Mouse (Mus musculus) heart, postnatal 0 days (tissue): ENCODE measurements at regions not wholly inside any gene's neighbourhood (a gene's known extent, or its start where the extent isn't known, plus 50 kb on each side); places are given as distances from the start of the nearest gene placed in this dataset.
A peak's percentile ranks its signal among the peaks of the same experiment; 100 is the strongest.

Experiments
- ATAC-seq: fragments of 200-750 bp; cut with Nextera tagmentation; 2 replicates; pipeline ENCODE4 v1.8.0; 2017; ENCODE audit warnings: low read depth, moderate number of reproducible peaks, moderate library complexity; ENCODE audit not compliant: insufficient read depth
- DNase-seq: peaks from one replicate; pipeline ENCODE4 v3.0.0-alpha.2; 2016; ENCODE audit warnings: low spot score
- H3K27ac ChIP-seq: fragments of 300-500 bp; sonication (generic); 2 replicates; pipeline ENCODE4 v1.5.1; 2014; ENCODE audit warnings: low read depth, mild to moderate bottlenecking
- H3K27me3 ChIP-seq: fragments of 300-500 bp; sonication (generic); 2 replicates; pipeline ENCODE4 v1.6.1; 2014; ENCODE audit warnings: low read length, mixed read lengths; ENCODE audit not compliant: control insufficient read depth, insufficient read depth
- H3K36me3 ChIP-seq: fragments of 300-500 bp; sonication (generic); replicated peaks from 2 replicates; pipeline ENCODE4 v1.6.1; 2014; ENCODE audit warnings: low read length, mixed read lengths; ENCODE audit not compliant: control insufficient read depth, insufficient read depth
- H3K4me1 ChIP-seq: fragments of 300-500 bp; sonication (generic); 2 replicates; pipeline ENCODE4 v1.6.1; 2014; ENCODE audit warnings: antibody characterized with exemption; ENCODE audit not compliant: control insufficient read depth, insufficient read depth
- H3K4me2 ChIP-seq: fragments of 300-500 bp; sonication (generic); 2 replicates; pipeline ENCODE4 v1.6.1; 2014; ENCODE audit warnings: low read depth, mild to moderate bottlenecking, low read length, moderate library complexity
- H3K4me3 ChIP-seq: fragments of 300-500 bp; sonication (generic); 2 replicates; pipeline ENCODE4 v1.5.1; 2014; ENCODE audit warnings: low read depth, low read length
- H3K9ac ChIP-seq: fragments of 300-500 bp; sonication (generic); replicated peaks from 2 replicates; pipeline ENCODE4 v1.6.1; 2014; ENCODE audit warnings: low read depth, low read length, mixed read lengths
- H3K9me3 ChIP-seq: fragments of 300-500 bp; sonication (generic); replicated peaks from 2 replicates; pipeline ENCODE4 v1.6.1; 2016; ENCODE audit warnings: low read length; ENCODE audit not compliant: control insufficient read depth
- CTCF ChIP-seq: IDR thresholded peaks from 2 replicates; pipeline ENCODE4 v1.5.1; 2016; ENCODE audit warnings: antibody characterized with exemption, control low read depth, low read depth
- EP300 ChIP-seq: IDR thresholded peaks from 2 replicates; pipeline ENCODE4 v1.6.1; 2016; ENCODE audit warnings: antibody characterized with exemption, low read depth
- WGBS: fragments of 180-500 bp; shearing (Covaris S2); extraction: QIAGEN DNeasy Blood & Tissue Kit; methylation state at CpG from one replicate; pipeline ENCODE4 v1.1.7; 2014; 5-methylcytosine and 5-hydroxymethylcytosine counted together

DNA sequence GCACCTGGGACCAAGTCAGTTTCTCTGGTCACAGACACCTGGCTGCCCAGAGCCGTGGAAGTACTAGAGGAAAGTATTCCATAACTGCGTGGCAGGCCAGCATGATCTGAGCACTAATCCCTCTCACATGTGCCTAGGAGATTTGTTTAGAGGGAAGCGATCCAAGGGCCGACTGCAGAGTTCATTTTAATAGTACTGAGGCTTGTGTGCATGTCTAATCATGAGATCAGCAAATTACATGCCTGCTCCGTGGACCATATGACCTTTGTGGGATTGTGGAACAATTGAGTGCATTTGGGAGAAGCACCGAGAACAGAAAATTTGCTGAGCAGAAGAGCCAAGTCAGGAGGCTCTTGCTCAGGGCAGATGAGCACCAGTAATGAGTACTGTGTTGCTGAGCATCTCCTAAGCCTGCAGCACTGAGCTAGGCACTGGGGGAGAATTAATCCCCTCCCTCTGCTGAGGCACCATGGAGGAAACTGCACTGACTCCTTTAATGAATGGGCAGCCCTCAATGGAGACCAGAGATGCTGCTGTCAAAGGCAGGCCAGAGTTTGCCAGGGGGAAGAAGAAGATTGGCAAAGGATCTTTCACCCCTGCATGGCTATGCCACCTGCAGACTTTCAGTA is 445.1 kb upstream of the Meis1 start:
- WGBS: 66% methylated on average over 6 of the region's 6 CpGs
- no peak for DNase-seq
- TF ChIP-seq CTCF (no peak), EP300 (no peak)
- Histone ChIP-seq H3K9ac (no peak overlapping the region), H3K27me3 (no peaks in the 10 kb centered on the region), H3K4me2 (no peak overlapping the region), H3K36me3 (no peaks in the 10 kb centered on the region), H3K4me1 (no peaks in the 10 kb centered on the region), H3K27ac (no peak overlapping the region), H3K9me3 (no peaks in the 10 kb centered on the region), H3K4me3 (no peak overlapping the region)
- no peak for ATAC-seq

DNA sequence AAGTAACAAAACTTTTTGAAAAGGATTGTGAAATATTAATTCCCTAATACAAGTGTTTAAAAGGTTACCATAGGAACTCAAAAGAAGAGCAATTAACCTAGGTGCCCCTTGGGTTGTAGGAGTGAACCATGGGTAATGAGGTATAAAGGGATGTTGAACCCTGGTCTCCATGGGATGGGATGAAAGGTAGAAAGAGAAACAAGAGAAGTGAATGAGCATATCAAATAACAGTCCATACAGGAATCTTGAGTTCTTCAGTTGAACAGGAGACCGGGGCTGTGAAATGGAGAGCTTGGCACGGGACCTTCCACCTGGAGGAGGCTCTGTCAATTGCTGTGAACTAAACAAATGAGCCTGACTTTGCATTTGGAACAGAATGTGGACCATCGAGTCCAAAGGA is 449.6 kb upstream of the Meis1 start:
- no peak for TF ChIP-seq EP300
- no peaks in the 10 kb centered on the region for H3K27me3 ChIP-seq
- no peaks in the 10 kb centered on the region for H3K4me1 ChIP-seq
- no peak overlapping the region for H3K9ac ChIP-seq
- H3K4me3 ChIP-seq: no peak overlapping the region
- H3K27ac ChIP-seq: no peak overlapping the region
- H3K4me2 ChIP-seq: no peak overlapping the region
- no peak for DNase-seq
- ATAC-seq: no peak
- WGBS: 81% methylated on average over 3 of the region's 3 CpGs
- H3K36me3 ChIP-seq: no peaks in the 10 kb centered on the region
- H3K9me3 ChIP-seq: no peaks in the 10 kb centered on the region

DNA sequence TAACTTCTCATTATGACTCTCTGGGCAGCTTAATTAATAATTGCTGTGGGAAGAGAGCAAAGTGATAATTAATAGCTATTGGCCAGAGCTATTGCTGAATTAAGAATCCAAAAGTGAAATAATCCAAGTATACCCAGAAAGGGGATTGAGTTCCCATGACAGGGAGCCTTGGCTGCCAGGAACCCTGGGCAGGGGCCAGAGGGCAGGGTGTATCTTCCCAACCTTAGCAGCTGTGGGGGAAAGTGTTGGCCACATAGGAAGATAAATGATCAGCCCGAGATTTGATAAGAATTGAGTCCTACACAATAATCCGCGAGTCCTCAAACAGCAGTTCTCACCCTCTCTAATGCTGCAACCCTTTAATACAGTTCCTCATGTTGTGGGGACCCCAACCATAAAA is 450.0 kb upstream of the Meis1 start:
- H3K36me3 ChIP-seq: no peaks in the 10 kb centered on the region
- H3K4me2 ChIP-seq: no peak overlapping the region
- DNase-seq (no peak), ATAC-seq (no peak)
- H3K27me3 ChIP-seq: no peaks in the 10 kb centered on the region
- H3K4me1 ChIP-seq: no peaks in the 10 kb centered on the region
- no peaks in the 10 kb centered on the region for H3K9me3 ChIP-seq
- no peak for TF ChIP-seq EP300
- no peak for TF ChIP-seq CTCF
- WGBS: 71% methylated on average over 3 of the region's 3 CpGs
- H3K4me3 ChIP-seq: no peak overlapping the region
- H3K27ac ChIP-seq: no peak overlapping the region
- no peak overlapping the region for H3K9ac ChIP-seq

DNA sequence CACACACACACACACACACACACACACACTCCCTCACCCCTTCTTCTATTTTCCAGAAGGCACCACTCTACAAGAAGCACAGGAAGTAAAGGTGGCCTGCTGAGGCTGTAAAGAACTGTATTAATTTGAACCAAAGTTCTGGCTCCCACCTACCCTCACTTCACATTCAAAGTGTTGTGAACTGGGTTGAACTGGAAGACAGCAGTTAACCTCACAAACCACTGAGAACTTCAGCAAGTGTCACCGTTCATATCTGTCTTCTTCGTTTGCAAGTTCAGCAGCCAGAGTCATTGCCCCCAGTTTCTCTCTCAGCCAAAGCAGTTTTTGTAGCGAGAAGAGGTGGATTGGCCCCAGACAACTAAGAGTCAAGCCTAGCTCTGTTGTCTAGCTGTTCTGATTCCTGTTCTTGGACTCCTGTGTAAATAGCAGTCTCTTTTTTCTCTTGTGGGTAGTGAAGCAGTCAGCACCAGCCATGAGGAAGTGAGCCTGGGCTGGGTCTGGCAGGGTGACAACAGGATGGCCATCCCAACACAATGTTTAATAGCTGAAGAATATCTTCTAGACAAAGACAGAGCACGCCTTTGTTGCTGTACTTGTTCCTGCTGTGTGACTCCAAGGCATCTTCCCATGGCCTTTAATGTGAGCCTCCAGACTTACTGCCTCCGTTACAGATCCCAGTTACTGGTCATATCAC is 452.0 kb upstream of the Meis1 start:
- H3K9ac ChIP-seq: no peak overlapping the region
- 76% methylated on average over 5 of the region's 5 CpGs for WGBS
- no peaks in the 10 kb centered on the region for H3K9me3 ChIP-seq
- no peaks in the 10 kb centered on the region for H3K27me3 ChIP-seq
- no peak for ATAC-seq
- no peak overlapping the region for H3K4me2 ChIP-seq
- no peaks in the 10 kb centered on the region for H3K36me3 ChIP-seq
- no peak for DNase-seq
- H3K27ac ChIP-seq: no peak overlapping the region
- no peak overlapping the region for H3K4me3 ChIP-seq
- TF ChIP-seq EP300: no peak
- no peak for TF ChIP-seq CTCF
- H3K4me1 ChIP-seq: no peaks in the 10 kb centered on the region

DNA sequence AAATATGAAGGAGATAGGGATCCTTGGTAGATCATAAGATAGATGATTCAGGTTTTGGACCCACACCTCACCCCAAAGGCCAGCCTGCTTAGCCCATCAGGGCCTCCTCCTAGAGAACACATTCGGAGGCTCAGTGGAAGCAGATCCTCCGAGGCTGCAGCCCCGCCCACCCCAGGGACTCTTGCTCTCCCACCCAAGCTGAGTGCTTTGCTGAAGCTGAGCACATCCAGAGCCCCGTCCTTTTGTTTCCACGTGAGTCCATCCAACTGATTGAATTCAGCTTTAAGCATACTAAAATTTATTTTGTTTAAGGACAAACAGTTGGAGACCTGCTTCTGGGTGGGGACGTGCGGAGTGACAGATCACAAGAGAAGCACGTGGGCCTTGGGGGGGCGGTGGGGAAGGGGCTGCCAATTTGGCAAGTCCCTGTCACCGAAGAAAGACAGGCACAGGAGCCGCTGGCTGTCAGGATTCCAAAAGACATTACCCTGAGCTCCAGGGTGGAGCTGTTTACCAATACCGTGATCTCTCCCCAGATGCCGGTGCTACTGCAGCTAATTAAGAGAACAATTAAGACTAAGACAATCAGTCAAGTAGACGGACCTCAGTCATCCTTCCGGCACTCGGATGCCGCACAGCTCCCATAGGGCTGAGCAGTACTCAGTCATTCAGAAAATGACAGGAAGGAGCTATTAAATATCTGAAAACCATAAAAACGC is 448.9 kb upstream of the Spred2 start:
- no peaks in the 10 kb centered on the region for H3K27me3 ChIP-seq
- no peaks in the 10 kb centered on the region for H3K9me3 ChIP-seq
- H3K36me3 ChIP-seq: no peaks in the 10 kb centered on the region
- H3K4me1 ChIP-seq: no peaks in the 10 kb centered on the region
- ATAC-seq (no peak), DNase-seq (no peak)
- H3K27ac ChIP-seq: no peak overlapping the region
- no peak overlapping the region for H3K9ac ChIP-seq
- H3K4me2 ChIP-seq: peak overlapping the region; percentile 39
- H3K4me3 ChIP-seq: no peak overlapping the region
- 35% methylated on average over 18 of the region's 18 CpGs for WGBS
- TF ChIP-seq CTCF: no peak
- TF ChIP-seq EP300: no peak
